Mouse (Mus musculus) frontal cortex, postnatal 10 days (tissue): ENCODE measurements at regions not wholly inside any gene's neighbourhood (a gene's known extent, or its start where the extent isn't known, plus 50 kb on each side); places are given as distances from the start of the nearest gene placed in this dataset.

Experiments
- DNase-seq, 2 experiments: peaks; one replicate each; pipeline ENCODE4 v3.0.0; 2022; ENCODE audit warnings: low spot score in 2 of 2, mixed read lengths in 1 of 2

DNA sequence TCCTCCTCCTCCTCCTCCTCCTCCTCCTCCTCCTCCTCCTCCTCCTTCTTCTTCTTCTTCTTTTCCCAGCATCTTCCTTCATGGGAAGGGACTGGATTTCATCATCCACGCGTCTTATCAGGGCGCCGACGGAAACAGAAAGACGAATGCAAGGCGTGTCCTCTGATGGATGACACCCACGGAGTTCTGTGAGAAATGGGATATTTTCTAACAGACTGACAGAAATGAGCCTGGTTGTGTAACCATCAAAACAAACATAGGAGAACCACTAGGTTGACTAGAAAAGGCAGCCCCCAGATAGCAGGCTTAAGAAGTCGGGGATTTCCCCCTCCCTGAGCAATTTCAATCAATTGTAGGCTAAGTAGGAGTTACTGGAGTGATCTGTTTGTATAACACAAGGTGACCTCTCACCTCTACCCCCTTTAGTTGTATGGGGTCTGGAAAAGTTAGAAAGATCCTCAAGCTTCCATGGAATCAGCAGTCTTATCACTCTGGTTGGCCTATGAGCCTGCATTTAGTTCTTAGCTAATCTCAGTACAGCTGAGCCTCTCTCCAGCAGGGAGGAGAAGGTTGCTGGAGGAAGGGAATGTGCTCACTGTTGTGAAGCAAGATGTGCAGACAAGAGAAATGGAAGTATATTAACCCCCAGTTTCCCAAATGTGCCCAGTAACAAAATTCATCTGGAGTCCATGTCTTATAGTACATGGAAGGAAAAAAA, 260.0 kb upstream of the Lyplal1 start:
- DNase-seq = no peak

DNA sequence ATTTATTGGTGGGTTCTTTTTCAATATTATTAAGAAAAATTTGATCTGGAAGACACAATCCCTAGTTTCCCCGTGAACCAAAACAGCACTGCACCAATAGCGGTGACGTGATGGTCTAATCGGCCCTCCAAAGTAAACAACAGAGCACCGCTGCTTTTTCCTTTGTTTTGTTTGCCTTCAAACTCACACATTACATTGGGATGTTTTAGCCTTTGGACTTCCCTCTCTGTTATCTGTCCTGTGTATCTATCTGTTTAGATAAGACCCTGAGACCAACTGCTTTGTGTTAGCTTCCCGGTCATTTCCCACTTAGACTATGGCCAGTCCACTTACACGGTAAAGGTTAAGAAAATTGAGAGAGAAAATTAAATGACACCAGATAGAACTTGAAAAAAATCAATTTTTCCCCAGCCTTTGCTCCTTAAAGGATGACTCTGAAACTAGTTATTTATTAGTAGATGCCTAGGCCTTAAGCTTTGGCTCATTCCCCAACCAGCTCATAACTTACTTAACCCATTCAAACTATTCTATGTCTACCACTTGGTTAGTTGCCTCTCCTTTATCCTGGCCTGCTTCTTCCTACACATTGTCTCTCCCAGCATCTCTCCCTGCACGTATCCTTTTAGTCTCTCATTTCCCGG, 257.0 kb upstream of the Lyplal1 start:
- DNase-seq = no peak

DNA sequence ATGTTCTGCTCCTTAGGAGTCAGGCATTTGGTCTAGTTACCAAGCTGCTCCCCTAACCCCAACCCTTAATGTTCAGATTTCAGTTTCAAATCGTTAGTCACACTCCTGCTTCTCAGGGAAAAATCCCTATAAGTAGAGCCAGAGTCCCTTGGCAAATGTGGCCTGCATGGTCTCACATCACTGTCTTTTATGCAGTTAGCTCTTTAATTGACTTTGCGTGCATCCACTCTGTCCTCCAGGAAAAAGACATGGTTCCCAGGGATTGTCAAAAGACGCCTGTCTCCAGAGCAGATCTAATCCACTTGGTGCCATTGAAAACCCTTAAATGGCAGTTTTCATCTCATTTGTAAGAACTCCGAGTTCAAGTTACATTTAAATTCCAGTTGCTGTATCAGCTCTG, 256.3 kb upstream of the Lyplal1 start:
- no peak for DNase-seq

DNA sequence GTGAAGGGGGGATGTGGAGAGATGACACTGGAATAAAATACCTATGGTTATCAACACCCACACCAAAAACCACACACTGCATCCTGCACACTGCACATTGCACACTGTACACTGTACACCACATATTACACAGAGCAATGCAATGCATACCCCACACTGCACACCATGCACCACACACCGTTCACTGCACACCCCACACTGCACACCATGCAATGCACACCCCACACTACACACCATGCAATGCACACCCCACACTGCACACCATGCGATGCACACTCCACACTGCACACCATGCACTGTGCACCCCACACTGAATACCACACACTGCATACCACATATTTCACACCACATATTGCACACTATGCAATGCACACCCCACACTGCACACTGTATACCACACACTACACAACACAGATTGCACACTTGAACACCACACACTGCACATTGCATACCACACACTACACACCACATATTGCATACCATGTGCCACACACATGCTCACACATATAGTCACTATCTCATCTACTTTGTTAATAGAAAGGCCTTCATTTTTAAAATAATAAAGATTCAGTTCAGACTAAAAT, 255.8 kb upstream of the Lyplal1 start:
- no peak for DNase-seq

DNA sequence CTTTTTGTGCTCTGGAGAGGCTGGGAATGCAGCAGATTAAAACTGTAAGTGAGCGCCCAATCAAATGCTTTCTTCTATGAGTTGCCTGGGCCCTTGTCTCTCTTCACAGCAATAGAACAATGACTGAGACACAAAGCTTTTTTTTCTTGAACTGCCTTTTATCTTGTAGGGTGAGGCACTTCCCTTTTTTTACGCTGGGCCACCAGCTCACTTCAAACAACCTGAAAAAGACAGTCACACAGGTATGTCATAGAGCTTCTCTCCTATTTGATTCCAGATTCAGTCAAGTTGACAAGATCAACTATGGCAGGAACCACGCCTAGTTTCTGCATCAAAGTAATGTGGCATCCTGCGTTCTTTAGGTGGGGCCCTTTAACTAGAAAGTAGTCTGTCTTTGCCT, 246.2 kb upstream of the Lyplal1 start:
- DNase-seq = no peak

DNA sequence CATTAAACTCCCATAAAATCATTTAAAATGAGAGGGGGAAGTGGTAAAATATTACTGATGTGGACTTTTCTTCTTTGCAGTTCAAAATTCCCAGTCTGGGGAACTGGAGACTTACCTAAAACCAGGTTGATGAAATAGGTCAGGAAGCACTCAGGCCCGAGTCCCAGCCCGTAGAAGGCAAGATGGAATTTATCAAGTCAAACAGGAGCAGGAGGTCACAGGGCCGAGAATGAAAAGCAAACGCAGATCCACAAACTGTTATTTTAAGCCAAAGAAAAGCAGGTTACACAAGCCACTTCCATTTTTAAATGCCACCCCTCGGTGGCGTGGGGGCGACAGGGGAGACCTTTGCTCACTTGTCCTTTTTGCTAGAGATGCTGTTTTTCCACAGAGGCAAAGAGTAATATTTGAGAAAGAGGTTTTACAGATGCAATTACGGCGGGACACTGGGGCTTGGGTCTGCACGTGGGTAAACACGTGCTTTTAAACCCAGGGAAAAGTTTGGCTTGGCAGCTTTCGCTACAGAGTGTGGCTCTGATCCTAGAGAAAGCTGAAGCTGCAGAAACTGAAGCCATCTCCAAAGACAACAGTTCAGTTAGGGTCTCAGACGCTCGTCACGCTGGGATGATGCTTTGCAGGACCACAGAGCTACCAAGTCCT, 241.0 kb upstream of the Lyplal1 start:
- DNase-seq = no peak

DNA sequence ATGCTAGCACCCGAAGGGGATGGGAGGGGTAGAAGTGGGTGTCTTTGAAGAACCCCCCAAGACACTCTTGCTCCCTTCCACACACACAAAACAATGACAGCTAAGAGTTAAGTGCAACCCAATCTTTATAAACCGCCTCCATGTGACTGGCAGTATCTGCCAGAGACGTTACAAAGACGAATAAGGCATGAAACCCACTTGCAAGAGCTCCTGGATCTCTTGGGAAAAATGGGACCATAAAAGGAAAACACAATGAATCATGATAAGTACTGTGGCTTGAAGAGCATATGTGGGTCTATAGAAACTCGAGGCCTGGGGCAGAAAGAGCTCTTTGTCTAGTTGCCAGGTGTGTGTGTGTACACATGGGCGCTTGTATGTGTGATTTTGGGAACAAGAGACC, 237.6 kb upstream of the Lyplal1 start:
- no peak for DNase-seq

DNA sequence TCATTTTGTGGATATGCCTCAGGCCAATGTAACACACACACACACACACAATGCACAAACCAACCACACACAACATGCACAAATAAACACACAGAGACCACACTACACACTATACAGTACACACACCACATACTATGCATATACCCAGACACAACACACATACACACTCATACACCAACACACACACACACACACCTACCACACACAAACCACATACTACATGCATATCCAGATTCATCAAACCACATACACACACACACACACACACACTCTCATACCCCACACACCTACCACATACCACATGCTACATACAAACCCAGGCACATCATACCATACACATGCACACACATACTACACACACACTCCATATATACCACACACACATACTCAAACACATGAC, 237.0 kb upstream of the Lyplal1 start:
- no peak for DNase-seq

DNA sequence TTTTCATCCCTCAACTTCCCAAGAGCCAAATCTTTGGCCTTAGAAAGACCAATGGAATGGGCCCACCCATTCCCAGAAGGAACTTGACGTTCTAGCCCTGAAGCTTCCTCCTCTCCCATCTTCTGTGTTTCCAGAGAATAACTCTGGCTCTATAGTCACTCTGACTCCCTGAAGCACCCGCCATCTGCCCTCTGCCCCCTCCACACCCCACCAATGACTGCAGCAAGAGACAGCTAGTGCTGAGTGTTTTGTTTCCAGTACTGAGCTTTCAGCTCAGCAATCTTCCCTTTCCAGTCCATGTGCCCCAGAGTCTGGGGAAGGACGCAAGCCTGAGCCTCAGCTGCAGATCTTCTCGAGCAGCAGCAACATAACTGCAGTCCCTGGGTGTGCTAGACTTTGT, 233.3 kb upstream of the Lyplal1 start:
- no peak for DNase-seq

DNA sequence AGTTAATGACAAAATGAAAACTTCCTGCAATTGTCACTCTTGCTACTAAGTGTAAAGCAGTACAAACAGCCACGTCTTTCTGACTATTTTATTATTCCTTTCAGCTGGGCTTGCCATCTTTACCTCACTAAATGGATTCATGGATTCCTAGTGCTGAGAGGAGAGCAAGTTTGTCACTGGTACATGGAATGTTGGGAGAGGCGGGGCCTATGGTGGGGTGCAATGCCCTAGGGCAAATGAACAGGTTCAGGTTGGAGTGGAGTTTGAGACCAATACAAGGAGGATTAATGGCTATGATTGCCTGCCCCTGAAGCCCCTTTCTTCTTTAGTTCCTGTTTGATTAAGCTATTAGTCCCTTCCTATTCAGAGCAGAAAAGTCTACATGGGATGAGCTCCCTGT, 232.9 kb upstream of the Lyplal1 start:
- no peak for DNase-seq

DNA sequence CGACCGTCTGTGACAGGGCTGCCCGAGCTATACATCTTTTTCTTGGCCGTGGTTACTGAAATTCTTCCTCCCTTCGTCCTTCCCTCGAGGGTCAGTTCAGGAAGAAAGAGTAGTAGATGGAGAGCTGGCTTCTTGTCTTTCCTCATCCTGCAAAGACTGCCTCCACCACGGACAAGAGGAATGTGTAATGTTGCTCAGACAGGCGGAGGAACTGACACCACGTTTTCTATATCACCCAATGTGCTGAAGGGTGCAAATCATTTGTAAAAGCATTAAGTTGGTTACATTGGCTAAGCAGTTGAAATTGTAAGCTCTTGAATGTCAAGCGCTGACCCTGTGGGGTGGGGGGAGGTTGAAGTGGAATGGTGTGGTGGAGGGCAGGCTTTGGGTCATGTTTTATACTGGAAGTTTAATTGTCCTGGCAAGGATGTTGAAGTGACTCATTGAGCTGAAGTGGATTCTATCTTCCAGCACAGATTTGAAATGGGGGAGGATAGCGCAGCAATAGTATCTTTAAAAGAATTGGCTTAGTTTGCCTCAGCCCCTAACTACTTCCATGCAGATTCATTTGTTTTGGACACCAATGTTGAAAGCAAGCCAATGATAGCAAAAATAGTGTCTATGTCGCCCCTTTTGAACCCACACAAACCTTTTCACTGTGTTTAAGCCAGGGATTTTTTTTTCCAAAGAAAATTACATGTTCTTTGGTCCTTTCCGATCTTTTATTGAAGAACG, 230.5 kb upstream of the Lyplal1 start:
- DNase-seq = no peak

DNA sequence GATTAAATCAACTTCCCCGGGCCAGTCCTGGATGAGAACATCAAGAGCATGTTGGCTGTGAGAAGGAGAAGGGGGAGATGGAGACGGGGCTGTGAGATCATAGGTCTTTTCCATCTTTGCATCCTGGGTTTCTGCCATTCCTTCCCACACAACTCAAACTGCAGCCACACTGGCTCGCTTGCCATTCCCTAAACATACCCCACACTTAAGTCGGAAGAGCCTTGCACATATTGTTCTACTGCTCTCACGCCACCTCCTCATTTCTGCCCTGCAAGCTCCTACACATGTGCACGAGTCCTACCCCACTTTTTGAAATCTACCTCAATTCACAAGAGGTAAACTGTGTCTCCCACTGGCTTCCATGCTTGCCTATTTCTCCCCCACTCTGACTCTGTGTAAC, 228.3 kb upstream of the Lyplal1 start:
- DNase-seq = no peak

DNA sequence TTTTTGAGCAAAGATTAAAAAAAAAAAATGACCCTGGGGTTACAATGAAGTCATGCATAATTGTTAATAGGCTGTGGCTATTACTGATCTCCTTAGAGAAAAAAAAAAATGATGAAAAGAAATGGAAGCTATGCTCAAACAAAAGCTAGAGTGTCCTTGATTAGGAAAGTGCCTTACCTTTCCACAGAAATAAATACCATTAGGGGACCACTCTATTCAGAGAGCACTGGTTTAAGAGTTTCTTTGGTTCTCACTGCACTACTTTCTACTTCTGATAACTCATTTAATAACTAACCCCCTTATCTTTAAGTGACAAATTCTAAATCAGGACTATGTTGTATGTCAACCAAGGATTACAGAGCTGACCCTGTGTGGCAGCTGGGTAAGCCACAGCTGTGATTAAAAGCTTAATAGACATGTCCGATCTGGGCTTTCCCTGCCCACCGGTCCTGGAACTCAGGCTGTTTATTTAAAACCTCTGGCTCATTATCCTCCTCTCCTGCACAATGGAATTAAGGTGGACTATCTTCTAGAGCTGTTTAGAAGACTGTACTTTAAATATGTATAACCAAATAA, 225.9 kb upstream of the Lyplal1 start:
- DNase-seq = no peak

DNA sequence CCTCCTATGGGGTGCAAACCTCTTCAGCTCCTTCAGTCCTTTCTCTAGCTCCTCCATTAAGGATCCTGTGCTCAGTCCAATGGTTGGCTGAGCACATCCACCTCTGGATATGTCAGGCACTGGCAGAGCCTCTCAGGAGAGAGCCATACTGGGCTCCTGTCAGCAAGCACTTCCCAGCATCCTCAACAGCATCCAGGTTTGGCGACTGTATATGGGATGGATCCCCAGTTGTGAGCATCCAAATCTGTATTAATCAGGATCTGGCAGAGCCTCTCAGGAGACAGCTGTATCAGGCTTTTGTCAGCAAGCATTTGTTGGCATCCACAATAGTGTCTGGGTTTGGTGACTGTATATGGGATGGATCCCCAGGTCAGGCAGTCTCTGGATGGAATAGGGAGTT, 225.3 kb upstream of the Lyplal1 start:
- DNase-seq = no peak

DNA sequence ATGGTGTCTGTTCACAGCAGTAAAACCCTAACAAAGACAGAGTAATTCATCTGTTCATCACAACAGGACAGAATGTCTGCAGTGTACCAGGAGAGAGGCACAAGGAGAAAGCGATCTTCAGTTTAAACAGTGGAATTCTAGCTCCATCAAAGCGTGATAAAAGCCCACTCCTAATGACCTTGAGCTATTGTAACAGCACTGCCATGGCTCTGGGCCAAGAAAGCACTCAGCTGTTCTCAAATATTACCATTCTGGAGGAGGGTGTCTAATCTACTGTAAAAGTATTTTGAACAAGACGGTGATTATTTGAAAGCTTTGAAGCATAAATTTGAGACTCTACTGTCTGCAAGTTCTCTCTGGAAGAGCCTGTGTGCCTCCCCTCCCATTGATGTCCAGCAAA, 224.8 kb upstream of the Lyplal1 start:
- no peak for DNase-seq

DNA sequence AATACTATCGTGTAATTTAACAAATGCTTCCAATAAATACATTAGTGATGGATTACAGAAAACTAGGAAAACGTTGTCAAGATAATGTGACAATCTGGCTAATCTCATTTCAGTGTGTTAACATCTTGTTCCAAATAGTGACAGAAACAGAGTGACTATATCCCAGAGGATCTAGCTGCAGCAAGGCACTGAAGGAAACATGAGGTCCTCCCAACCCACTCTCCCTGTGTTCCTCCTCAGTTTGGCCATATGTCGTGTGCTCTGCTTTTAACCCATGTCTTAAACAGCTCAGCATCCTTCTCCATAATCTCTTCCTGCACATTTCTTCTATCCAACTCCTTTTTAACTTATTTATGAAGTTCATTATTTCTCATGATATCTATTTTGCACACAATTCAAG, 223.6 kb upstream of the Lyplal1 start:
- no peak for DNase-seq

DNA sequence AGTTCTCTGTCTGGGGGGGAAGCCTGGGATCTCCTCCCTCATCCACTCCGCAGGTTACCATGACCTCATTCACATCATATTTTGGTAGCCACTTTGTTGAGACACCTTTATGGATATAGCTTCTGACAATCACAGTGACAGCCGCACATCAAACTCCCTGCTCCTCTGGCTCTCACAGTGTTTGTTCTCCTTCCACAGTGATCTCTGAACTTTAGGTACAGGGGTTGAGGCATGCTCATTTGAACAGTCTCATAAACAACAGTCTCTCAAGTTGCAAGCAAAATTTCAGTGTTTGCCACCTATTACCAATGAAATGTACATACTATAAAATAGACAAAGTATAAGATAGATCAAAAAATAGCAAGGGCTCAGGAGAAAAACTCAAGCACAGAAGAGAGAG, 200.2 kb upstream of the Lyplal1 start:
- no peak for DNase-seq

DNA sequence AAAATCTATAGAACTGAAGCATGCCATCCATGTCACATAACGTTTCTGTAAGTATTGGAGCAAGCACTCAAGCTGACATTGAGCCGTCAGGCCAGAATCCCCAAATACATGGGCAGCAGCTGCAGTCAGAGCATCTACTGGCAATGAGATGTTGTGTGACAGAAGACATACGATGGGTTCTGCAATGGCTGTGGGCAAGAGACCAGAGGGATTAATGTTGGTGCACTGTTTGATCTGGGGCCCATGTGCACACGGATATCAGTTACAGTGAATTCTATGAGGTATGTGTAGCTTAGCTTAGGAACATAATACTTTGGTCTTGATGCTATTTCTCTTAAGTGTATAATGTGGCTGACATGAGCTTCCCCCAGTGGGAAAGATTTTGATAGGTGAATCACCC, 197.1 kb upstream of the Lyplal1 start:
- DNase-seq = no peak

DNA sequence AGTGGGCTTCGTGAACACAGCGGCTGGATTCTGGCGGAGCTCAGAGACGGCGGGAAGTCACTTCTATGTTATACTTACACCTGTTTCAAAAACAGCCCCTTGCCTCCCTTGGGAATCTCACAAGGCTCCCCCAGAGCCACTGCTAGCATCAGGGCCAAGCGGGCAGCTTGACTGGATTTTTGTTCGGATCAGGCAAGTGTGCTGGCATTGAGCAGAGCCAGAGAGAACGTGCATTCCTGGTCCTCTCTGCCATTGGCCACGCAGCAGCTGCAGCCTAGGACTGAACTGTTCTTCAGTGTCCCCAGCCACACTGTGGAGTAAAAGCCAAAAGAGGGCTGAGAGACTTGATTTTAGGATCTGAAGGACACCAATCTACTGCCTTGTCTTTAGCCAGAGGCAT, 195.6 kb upstream of the Lyplal1 start:
- no peak for DNase-seq

DNA sequence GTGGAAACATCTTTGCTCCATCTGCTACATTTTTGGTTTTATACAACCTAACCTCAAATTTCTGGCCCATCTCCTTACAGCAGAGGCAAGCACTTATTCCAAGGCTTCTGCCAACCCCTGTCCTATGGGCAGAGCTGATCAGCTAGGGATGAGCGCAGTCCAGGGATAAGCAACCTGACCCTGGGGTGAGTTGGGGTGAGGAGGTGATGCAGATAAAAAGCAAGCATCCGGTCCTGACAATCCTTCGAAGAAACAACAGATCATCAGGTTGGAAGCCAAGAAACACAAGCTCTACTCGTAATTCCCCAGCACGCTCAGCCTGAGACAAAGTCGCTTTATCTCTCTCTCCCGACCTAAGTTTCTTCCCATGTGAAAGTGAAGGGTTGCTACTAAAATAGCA, 194.9 kb upstream of the Lyplal1 start:
- DNase-seq = no peak

DNA sequence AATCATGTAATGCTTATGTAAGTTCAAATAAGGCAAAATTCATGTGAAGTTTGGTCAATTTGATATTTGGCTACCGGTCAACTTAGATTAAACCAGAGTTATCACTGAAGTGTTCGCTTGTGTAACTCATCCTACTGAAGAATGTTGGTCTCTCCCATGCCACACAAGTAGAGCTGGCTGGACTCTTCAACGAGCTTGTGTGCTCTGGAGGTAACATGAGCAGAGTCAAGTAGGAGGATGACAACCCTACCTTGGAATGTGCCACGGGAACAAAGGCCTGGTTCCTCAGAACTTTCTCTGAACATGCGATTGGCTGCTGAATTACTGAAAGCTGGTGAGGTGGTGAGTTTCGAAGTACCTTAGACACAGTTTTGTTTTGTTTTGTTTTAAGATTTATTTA, 190.5 kb upstream of the Lyplal1 start:
- no peak for DNase-seq

DNA sequence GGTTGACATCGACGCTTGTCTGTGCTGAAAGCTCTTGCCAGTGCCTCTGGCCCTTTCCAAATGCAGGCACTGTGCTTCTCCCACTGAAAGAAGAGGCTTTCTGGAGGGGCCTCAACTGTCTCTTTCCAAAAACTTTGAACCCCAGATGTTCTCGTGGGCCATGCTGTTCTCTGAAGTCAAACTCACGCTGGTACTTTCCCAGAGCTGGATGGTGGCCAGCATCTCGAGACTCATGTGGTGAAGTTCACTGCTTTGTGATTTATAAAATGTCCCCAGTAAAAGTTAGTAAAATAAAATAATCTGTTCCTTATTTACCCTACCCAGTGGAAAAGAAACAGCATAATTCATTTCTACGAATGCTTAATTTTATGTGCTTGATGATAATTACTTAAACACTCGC, 180.4 kb upstream of the Lyplal1 start:
- DNase-seq = no peak
